Mouse (Mus musculus): ENCODE results near the gene Gabpb1. TPM values are rescaled to one million over a fixed set of nuclear protein-coding genes. Genes with fewer than 3 reads are reported as not detected.
A peak's percentile ranks its signal among the peaks of the same experiment; 100 is the strongest.

Gene Gabpb1
- total and polyA plus RNA-seq, 3 experiments: 23.9 to 50.2 (median 50.1) TPM

GRCm38 (mm10) chr2:126635939-126636823 lies 40.0 kb downstream of the Gabpb1 start:
- Histone ChIP-seq H3K9ac (ENCODE audit: insufficient read depth, low read depth) (no peak overlapping the region; the same call in 1 of the 2 replicates), H3K27ac (ENCODE audit: insufficient read depth, low read depth) (peak overlapping the region; percentile 42), H3K36me3 (replicated peaks in 1 of 2; ENCODE audit: control insufficient read depth in 1 of 2, insufficient read depth in 1 of 2, low read length in 1 of 2) (peaks cover 28 to 68% of the 10 kb centered on the region in 2 experiments), H3K9me3 (replicated peaks; ENCODE audit: low read length) (peaks cover 10% of the 10 kb centered on the region), H3K27me3 (replicated peaks) (no peaks in the 10 kb centered on the region), H3K79me2 (replicated peaks; ENCODE audit: control insufficient read depth, extremely low read depth, insufficient read depth, poor library complexity, severe bottlenecking) (no peaks in the 10 kb centered on the region), H3K4me1 (ENCODE audit: control insufficient read depth in 1 of 2, insufficient read depth in 2 of 2) (peaks cover 6 to 24% of the 10 kb centered on the region in 2 experiments), H3K4me2 (ENCODE audit: insufficient read depth, low read depth, poor library complexity, severe bottlenecking) (no peak overlapping the region), H3K4me3 (replicated peaks in 1 of 3; ENCODE audit: low read depth in 2 of 3, low read length in 2 of 3, poor library complexity in 1 of 3) (no peak overlapping the region)
- in situ Hi-C loops (cut with MboI; ENCODE audit: low pct_ligation_motif_present, low pct_unique_long_range_greater_than_20kb, low sequenced_read_pairs): no loop called here
- peak; percentile 87 for DNase-seq (ENCODE audit: extremely low read depth)
- TF ChIP-seq ETS1 (conservative IDR thresholded peaks at IDR 0.05; ENCODE audit: low read depth, low read length) (peak; percentile 94), HCFC1 (IDR thresholded peaks at IDR 0.05; ENCODE audit: low read depth, low read length) (peak; percentile 43; the same call in 1 of the 2 replicates), NELFE (IDR thresholded peaks at IDR 0.05; ENCODE audit: low read depth, low read length) (0 out of 2 replicates have a peak, but pooled peaks have one; percentile 23), MAFK (IDR thresholded peaks at IDR 0.05; ENCODE audit: insufficient replicate concordance, low read length) (no peak), GABPA (IDR thresholded peaks at IDR 0.05; ENCODE audit: insufficient replicate concordance, low read depth, low read length) (0 out of 2 replicates have a peak, but pooled peaks have one; percentile 11), JUN (IDR thresholded peaks at IDR 0.05; ENCODE audit: insufficient read depth, low read depth, low read length) (peak; percentile 83), E2F4 (IDR thresholded peaks at IDR 0.05; ENCODE audit: insufficient replicate concordance, low read depth, low read length) (0 out of 2 replicates have a peak, but pooled peaks have one; percentile 37), EP300 (IDR thresholded peaks at IDR 0.05; ENCODE audit: low read length) (peak; percentile 70), BHLHE40 (IDR thresholded peaks at IDR 0.05; ENCODE audit: low read depth, low read length) (peak; percentile 57), CTCF (conservative IDR thresholded peaks at IDR 0.05 in 1 of 2, IDR thresholded peaks at IDR 0.05 in 1 of 2; ENCODE audit: low read depth in 2 of 2, low read length in 2 of 2) (no peak), TCF12 (IDR thresholded peaks at IDR 0.05; ENCODE audit: low read depth, low read length) (0 out of 2 replicates have a peak, but pooled peaks have one; percentile 39), MEF2A (IDR thresholded peaks at IDR 0.05; ENCODE audit: borderline replicate concordance, low read depth, low read length) (0 out of 2 replicates have a peak, but pooled peaks have one; percentile 41), KAT2A (IDR thresholded peaks at IDR 0.05; ENCODE audit: insufficient replicate concordance, low read length) (no peak), IRF4 (IDR thresholded peaks at IDR 0.05; ENCODE audit: low read depth, low read length) (peak; percentile 40; the same call in 1 of the 2 replicates), JUND (conservative IDR thresholded peaks at IDR 0.05; ENCODE audit: low read depth, low read length) (peak; percentile 74), NRF1 (IDR thresholded peaks at IDR 0.05; ENCODE audit: low read depth, low read length) (no peak), MAZ (IDR thresholded peaks at IDR 0.05; ENCODE audit: low read depth, low read length) (peak; percentile 91), MAX (IDR thresholded peaks at IDR 0.05; ENCODE audit: low read length) (peak; percentile 89), RCOR1 (conservative IDR thresholded peaks at IDR 0.05; ENCODE audit: low read depth, low read length) (0 out of 2 replicates have a peak, but pooled peaks have one; percentile 24), CHD2 (IDR thresholded peaks at IDR 0.05; ENCODE audit: low read length) (peak; percentile 49; the same call in 1 of the 2 replicates), MXI1 (IDR thresholded peaks at IDR 0.05; ENCODE audit: low read depth, low read length) (peak; percentile 57; the same call in 1 of the 2 replicates), TBP (conservative IDR thresholded peaks at IDR 0.05; ENCODE audit: low read depth, low read length) (0 out of 2 replicates have a peak, but pooled peaks have one; percentile 32), MYC (IDR thresholded peaks at IDR 0.05; ENCODE audit: low read depth, low read length) (peak; percentile 74), USF1 (IDR thresholded peaks at IDR 0.05; ENCODE audit: low read depth, low read length) (no peak), SIN3A (IDR thresholded peaks at IDR 0.05; ENCODE audit: low read length) (peak; percentile 86), CHD1 (IDR thresholded peaks at IDR 0.05; ENCODE audit: low read depth, low read length) (no peak)
- dilution Hi-C loops (cut with MboI; ENCODE audit: extremely low pct_ligation_motif_present, extremely low pct_unique_long_range_greater_than_20kb, low sequenced_read_pairs): no loop called here
